Mouse (Mus musculus) CD4-positive, CD25-positive, alpha-beta regulatory T cell, adult 9 weeks (primary cell): Measurements from ENCODE around the gene Nkd2. TPM values are rescaled to one million over a fixed set of nuclear protein-coding genes. Genes with fewer than 3 reads are reported as not detected.

ENCODE experiments used
- polyA plus RNA-seq: library from polyadenylated mRNA; unstranded; fragments of 100-300 nt; shearing (Covaris generic); gene quantifications from one replicate; pipeline ENCODE4 v1.2.1, GENCODE M21; 2017

Gene Nkd2
- polyA plus RNA-seq = 0.37 TPM

DNA sequence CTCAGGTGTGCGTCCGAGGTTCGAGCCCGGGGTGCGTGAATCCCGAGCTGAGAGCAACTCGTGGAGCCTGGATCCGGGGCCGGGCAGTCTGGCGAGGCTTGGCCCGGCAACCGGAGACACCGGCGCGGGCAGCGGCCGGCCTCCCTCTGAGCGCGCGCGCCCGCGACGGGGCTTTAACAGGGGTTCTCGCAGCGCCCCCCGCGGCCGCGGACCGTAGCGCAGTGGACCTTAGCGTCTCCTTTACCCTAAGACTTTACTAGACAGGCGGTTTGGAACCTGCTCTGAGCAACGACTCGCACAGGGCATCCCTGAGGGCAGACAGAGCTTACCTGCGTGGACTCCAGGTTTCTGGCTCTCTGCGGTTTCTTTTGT is at the start of gene Nkd2:
Gene Nkd2 (minus strand): TSS at position 167 of the 372 bp plus-strand sequence.

Other genes starting within 250 kb of the Nkd2 start
- 14.3 TPM for gene Clptm1l, start 243.6 kb downstream of the Nkd2 start, polyA plus RNA-seq
- gene Tert, start 220.7 kb downstream of the Nkd2 start, polyA plus RNA-seq = 8.1 TPM
- gene Slc6a18, start 169.6 kb downstream of the Nkd2 start, polyA plus RNA-seq = not detected
- gene Slc6a19, start 142.8 kb downstream of the Nkd2 start, polyA plus RNA-seq = not detected
- gene Slc12a7, start 114.5 kb downstream of the Nkd2 start, polyA plus RNA-seq = 119 TPM
- gene Trip13, start 90.2 kb upstream of the Nkd2 start, polyA plus RNA-seq = 2.6 TPM
- 84.4 TPM for gene Brd9, start 90.2 kb upstream of the Nkd2 start, polyA plus RNA-seq
- not detected for gene Zdhhc11, start 116.2 kb upstream of the Nkd2 start, polyA plus RNA-seq
- gene Tppp, start 161.8 kb upstream of the Nkd2 start, polyA plus RNA-seq = 0.86 TPM
- gene Cep72, start 214.7 kb upstream of the Nkd2 start, polyA plus RNA-seq = 7.9 TPM